Mouse (Mus musculus) right cerebral cortex, adult 18-20 months (tissue): ENCODE measurements around the gene Zhx3.

Experiments
- DNase-seq: peaks from one replicate; pipeline ENCODE4 v3.0.0; 2022; ENCODE audit warnings: mixed read lengths

The Zhx3 gene

DNA sequence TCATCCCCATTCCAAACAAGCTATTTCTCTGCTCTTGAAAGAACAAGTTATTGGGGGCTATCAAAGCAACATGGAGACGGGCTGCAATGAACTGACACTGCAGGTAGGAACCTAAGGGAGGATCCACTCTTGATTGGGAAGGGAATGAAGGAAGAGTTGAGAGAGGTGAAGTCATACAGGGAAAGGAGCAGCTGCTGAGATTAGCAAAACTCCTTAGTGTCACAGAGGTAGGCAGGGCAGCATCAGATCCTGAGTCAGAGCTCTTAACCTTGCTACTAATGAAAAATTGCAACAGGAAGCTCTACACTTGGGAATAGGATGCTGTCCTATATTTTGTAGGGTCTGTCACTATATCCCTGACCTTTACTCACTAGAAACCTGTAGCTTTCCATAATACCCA lies 71.8 kb downstream of the Zhx3 start:
- DNase-seq = no peak

DNA sequence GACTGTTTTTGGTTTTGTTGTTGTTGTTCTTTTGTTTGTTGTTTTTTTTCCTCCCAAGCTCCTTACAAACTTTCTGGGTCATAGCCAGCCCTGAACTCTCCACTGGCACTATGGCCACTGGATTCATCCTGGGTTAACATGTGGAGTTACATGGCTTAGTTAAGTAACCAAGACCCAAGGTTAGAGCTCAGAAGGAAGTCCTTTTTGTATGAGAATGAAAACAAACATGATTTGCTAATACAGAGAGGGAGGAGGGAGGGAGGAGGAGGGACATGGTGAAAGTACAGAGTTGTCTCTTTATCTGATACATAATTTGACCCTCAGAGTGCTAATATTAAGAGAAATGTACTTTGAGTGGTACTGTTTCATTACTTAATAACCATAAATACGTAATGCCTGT lies 74.6 kb downstream of the Zhx3 start:
- no peak for DNase-seq

DNA sequence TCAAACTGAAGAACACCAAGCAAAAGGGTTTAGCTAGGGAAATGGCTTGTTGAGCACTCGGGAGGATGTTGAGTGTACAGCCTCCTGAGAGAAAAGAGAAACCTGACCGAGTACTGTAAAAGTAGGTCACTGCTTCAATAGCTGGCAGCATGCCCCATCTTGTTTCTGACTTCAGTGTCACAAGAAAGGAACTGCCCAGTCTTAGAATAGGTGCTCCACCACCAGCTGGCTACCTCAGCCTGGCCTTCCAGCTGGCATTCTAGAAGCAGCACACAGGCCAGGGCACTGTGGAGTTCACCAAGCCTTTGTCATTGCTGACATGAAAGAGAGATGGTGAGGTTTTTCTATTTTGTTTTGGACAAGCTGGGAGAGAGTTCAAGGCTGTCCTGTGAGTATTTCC lies 75.8 kb downstream of the Zhx3 start:
- DNase-seq = peak; percentile 46

DNA sequence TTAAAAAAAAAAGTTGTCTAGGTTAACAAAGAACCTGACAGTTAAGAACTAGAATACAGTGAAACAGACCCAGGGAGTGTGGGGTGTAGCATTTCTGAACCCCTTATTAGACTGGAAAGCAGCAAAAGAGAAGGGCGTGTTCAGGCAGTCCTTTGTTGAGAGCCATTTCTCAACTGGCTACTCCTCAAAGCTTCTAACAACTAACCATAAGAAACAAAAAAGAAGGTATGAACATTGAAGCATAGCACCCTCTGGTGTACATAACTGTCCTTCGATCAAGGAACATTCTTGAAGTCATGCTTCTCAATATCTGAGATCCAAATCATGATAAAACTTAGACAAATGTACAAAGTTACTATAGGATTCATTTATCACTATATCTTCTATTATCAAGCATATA lies 79.7 kb downstream of the Zhx3 start:
- DNase-seq = no peak

DNA sequence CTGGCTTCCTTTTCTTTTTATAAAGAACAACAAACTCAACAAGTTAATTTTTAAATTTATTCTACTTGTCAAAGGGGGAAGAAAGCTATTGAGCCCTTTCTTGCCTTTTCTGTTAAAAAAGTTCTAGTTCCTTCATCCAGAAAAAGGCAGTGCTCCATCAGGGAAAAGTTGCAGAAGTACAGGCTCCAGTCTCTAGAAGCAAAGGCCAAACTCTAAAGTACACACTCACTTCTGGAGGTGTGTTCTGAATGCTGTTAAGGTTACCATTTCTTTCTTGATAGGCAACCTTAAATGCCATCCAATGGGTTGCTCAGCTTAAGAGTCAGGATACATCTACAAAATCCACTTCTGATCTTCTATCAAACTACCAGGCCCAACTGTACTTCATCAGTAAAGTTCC lies 83.1 kb downstream of the Zhx3 start:
- no peak for DNase-seq

DNA sequence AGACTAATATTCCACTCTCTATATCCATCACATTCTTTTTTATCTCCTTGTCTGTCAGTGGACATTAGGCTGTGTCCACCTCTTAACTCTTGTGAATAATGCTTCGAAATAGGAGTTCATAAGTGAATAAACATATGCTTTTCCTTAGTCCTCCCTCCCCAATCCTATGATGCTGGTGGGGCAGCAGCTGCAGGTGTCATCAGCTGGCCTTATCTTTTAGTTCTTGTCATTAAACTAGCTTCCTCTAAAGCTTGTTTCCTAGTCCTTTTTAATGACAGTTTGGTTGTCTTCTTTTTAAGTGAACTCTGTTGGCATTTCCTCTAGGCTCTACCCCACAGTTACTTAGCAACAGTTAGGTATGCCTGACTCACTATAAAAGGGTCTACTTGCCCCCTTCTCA lies 83.8 kb downstream of the Zhx3 start:
- no peak for DNase-seq

DNA sequence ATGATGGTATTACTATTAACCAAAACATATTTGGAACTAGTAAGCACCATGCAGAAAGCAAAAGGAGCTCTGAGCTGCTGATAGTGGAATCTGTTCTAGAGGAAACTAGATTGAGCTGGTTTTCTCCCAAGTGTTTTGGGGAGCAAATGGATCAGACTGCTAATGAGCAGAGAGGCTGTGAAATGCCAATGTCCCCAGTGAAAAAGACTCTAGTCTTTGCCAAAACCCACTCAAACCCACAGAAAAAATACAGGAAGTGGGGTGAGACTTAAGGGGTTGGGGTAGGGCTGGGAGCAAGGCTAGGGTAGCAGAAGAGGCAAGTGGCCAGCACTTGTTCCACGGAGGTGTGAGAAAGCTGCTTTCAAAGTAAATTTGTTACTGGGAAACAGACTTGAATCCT lies 86.5 kb downstream of the Zhx3 start:
- DNase-seq = peak; percentile 52

DNA sequence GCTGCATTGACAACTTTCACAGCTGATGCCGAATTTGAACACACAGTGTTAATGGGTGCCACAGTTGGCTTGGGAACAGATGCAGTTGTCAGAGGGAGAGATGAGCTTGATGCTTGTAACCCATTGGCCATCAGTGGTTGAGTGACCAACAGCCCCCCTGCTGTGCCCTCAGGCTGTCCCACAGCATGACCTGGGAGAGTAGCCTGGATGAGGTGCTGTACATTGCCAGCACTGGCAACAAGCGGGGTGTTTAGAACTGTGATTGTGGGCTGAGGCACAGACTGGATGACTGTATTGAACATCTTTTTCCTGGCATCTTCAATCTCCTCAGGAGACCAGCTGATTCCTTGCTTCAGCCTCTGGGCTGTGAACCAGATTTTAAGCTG lies 92.0 kb downstream of the Zhx3 start:
- no peak for DNase-seq

DNA sequence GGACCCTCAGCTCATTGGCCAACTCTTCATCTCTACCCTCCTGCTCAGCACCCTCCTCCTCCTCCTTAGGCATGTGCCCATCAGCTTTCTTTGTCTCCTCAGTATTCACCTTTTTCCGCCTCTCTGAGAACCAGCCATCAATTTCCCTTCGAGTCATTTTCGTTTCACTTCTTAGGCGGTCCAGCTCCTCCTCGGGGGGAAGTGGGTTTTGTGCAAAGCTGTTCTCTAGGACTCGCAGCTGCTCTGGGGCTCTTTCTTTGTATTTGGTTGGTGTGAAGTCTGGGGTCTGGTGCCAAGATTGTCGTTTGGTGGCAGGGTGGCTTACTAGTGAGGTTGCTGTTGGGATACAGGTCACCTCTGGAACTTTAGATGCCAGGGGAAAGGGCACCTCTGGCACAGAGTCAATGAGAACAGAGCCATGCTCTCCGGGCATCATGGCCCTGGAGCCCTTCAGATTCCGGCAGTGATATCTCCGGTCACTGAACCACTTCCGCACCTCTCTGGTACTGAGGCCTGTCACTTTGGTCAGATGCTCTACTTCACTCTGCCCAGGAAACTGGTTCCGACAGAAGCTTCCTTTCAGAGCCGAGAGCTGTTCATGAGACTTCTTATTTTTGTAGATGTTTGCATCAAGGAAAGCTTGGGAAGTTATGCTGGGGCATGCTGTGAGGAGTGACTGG lies 92.5 kb downstream of the Zhx3 start:
- DNase-seq = no peak

DNA sequence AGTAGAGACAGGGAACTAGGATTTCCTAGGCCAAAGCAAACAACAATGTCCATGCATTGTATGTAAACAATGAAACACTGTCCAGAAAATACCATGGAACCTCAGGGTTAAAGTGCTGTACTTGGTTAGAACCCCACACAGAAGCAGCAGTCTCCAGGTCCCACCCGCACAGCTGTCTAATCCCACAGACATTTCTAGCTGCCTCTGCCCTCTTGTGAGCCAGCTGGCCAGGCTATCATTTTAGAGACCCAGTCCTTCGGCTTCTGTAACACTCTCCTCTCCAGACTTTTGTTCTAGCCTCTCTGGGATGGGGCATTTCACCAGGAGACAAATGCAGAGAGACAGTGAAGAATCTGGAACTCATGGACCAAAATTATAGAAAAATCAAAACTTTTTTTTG lies 94.8 kb downstream of the Zhx3 start:
- DNase-seq = no peak

DNA sequence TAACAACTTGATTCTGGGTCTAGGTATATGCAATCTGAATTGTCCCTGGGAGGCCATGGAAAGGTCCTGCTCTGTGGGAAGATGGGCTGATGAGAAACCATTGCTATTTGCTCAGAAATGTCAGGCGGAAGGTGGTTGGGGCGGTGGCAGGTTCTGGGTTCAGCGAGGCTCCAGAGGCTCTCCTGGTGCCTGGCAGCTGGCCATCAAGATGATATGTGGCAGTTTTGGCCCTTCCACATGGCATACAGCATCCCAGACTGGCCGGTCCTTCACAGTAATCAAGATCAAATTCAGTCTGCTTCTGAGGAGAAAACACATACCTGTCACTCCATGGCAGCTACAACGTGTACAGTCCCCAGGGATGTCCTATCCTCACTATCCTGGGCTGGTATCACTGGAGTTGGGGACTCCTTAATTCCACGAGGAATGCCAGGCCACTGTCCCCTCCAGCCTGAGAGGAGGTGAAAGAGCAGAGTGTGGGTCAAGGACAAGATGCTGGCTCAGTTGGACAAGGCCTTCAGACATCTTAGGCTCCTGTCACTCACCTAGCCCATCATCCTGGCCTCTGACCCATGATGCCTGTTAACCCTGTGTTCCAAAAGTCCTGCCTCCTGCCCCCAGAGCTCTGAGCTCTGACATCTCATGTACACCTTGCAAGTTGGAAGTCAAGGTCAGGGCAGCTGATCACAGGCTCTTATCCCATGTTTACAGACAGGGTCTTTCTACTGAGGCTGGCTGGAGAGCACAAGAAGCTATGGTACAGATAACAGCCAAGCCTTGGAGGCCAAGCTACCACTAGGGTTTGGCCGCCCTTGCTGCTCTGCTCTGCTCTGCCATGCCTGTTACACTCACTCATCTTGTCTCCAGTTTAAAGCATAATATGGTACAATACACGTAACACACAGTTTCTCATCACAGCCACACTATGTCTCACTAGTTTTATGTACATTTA lies 101.2 kb downstream of the Zhx3 start:
- no peak for DNase-seq

DNA sequence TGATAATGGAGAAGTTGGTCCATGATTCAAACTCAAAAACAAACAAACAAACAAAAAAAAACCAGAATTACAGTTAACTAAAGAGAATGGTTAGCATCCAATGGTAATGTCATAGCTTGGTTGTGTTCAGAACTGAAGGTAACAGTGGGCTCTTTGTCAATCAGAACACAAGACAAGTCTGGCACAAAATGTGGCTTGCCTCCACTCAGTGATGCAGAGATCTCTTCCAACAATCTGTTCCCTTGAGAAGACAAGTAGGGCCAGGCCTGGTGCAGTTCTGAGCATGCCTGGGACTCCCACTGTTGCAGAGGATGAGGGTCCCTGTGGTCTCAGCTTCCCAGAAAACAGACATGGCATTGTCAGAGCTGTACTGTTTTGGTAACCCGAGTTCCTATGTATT lies 101.9 kb downstream of the Zhx3 start:
- no peak for DNase-seq

DNA sequence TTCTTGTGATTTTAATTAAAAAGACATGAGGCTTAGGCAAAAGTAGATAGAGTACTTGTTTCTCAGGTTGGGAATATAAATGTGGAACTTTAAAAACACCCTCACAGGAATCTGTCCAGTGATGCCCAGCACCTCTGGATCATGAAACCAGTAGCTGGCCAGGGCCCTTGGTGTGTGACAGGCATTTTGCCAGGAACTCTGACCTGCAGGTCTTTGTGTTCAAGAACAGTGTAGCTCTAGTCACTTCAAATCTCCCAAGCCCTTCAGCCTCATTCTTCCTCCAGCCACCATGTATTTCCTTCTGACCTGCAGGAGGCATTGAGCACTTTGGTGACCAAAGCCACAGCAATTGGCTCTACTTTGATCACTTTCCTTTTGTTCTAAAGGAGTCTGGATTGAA lies 102.4 kb downstream of the Zhx3 start:
- no peak for DNase-seq

DNA sequence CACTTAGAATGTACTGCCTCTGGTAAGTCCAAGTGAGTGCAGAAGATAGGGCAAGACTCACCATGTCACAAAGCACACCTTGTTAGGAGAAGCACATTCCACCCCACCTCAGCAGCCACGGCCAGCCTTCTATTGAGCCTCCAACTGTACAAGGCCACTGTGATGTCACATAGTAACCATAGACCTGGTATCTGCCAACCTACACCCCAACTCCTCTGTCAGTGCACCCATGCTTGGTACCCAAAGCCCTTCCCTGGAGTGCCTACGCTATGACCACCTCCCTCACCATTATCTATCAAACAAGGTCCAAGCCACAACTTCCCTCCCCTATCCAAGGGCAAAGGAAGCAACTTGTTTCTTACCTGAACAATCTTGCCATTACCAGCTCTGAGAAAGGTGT lies 103.8 kb downstream of the Zhx3 start:
- DNase-seq = no peak

DNA sequence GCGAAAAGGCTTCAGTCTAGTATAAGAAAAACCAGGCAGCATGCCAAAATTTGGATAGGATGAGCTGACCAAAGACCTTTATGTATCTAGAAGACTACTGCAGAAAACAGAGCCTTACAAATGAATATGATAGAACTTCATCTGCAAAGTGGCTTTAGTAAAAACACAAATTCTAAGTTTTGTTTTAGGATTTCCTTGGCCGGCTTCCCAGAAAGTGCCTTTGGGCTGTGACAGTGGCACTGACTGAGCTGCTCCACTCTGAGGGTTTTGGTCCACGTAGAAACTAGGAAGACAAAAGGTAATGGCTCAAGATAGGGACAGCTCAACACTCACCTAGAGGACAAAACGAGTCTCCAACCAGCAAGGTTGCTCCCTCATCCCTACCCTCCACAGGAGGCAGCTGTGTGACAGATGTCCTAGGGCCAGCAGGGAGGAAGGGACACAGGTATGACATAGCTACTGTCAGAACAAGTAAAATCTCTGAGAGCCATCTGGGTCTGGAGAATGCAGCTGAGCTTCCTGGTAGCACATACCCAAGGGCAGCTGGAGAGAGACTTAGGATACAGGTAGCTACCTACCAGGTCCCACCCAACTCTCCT lies 104.6 kb downstream of the Zhx3 start:
- no peak for DNase-seq

DNA sequence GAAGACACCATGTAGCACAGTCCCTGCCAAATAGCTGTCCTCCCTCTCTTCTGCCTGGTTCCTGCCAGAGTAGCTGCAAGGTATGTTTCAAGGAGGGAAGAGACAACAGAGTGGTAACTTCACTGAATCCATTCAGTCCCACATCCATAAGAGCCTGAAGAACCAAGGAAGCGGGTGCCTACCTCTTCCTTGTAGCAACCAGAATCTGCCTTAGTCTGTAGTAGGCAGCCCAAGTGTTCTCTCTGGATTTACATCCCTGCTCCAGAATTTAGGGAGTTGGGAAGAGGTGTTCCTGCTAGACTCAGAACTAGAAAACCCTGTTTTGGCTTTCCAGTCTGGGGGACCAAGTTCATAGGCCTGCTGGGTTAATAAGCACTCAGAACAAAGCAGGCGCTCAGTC lies 105.6 kb downstream of the Zhx3 start:
- DNase-seq = no peak

DNA sequence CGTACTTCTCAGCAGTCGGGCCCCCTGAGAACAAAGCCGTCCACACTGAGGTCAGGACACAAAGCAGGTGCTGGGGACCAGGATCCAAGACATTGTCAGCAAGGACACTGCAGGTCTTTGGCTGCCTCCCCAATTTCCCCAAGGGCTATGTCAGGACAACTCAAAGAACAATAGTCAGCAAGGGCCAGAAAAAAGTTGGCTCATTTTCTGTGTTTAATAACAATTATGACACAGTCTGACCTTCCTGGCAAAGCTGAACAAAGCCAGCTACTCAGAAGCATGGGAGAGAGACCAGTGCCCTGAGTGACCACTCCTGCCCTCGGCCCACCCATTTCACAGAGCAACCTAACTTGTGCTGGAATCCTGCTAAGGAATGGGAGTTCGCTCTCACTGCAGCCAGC lies 106.4 kb downstream of the Zhx3 start:
- peak; percentile 22 for DNase-seq

DNA sequence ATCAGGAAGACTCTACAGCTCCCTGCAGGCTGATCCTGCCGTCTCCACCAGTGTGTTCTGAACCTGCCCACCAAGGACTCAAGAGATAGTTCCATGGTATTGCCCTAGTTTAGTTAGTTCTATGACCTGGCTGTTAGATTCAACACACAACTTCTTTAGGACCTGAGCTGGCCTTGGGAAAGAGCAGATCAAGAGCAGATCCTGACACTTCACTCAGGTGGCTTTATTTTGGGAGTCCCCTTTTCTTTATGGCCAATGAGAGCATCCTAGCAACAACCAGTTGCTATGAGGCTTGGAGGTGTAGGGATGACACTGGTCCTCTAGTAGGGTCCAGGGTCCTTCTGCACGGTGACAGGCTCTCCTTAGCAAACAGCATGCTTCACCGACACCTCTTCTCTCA lies 107.7 kb downstream of the Zhx3 start:
- no peak for DNase-seq

DNA sequence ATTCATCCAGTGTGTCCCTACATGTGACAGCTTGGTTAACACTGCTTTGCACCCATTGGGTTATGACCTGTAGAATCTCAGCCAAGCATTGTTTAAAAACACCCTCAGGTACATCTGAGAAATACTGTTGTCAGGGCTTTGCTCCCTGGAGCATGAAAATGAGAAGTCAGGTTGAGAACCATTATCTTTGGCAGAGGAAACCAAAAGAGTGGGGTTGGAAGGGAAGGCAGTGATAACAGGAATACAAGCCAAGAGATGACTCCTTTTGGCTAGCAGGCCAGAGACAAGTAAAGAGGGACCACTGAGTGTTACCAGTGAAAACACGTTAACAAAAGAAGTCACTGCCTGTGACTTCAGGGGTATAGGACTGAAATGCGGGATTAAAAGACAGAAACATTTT lies 108.4 kb downstream of the Zhx3 start:
- no peak for DNase-seq

DNA sequence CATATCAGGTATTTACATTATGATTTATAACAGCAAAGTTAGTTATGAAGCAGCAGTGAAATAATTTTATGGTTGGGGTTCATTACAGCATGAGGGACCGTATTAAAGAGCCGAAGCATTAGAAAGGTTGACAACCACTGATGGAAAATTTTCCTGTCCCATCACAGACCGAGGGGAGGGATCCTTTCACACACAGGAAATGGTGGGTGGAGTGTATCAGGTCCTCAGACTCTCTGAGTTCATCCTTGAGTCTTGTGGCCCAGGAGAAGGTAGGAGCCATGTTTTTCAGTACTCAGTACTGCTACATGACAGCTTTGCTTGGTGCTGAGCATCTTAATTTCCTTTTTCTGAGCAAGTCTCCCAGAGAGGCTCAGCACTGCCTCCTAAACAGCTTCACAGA lies 109.0 kb downstream of the Zhx3 start:
- no peak for DNase-seq

DNA sequence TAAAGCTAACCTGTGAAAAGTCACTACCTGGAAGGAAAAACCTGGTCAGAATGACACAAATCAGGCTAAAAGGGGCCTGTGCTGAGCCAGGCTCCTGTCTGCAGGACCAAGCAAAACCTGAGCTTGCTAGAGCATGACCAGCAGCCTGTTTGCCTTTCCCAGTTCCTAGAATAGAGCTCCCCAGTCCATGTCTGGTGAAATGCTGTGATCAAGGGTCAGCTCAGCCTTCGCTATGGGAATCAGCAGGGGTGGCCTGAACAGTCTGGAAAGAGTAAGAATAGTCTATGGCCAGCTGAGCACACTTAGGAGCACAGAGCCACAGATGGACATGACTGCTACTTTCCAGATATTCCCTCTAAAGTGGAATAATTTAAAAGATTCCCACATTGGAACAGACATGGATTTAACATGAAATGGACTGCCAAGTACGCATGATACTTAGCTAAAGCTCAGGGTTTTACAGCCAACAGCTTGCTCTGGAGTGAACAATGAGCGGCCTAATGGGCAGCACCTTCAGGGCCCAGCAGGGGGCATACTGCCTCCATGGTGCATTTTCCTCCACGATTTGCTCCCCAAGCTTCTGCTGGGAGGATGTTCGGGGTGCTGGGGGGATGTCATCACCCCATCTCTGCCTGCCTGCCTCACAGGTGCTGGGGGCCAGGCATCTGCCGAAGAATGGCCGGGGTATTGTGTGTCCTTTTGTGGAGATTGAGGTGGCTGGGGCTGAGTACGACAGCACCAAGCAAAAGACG lies 112.2 kb downstream of the Zhx3 start:
- DNase-seq = peak; percentile 61

DNA sequence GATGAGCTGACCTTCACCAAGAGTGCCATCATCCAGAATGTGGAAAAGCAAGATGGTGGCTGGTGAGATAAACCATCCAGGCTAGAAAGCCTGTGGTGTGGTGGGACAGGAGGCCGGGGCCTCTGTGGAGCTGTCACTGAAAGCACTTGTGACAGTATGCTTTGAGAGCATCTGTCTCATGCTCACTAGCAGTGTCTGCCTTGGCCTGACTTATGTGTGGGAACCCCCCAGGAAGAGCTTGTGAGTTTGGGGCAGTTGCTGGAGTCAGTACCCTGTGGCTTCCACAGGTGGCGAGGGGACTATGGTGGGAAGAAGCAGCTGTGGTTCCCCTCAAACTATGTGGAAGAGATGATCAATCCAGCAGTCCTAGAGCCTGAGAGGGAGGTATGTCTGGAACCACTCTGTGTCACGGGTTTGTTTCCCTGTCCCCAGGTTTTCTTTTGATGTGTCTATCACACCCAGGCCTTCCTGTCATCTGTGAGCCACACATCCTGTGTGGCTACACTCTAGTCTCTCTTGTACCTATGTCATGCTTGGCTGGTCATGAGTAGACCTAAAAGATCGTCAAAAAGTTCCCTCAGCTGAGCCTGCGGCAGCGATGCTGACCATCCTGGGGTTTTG lies 116.1 kb downstream of the Zhx3 start:
- no peak for DNase-seq

DNA sequence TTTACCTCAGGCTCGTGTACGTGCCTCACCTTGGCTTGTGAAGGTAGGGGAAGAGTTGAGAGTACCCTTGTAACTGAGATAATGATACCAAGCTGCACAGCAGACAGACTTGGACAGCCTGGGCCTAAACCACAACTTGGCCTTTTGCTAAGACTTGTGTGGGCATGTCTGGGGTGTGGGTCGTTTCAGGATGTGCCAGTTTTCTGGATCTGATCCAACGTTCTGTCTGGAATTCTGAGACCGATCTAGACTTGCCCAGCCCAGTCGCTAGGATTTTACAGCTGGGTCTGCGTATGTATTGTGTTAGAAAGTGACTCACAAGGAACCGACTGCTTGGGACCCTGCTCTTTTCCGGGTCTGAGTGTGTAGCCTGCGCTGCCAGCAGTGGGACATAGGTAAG lies 125.7 kb downstream of the Zhx3 start:
- no peak for DNase-seq
